Mouse (Mus musculus) megakaryocyte progenitor cell, adult 5-6 weeks (primary cell): Measurements from ENCODE around the gene Gm15737. TPM values are rescaled to one million over a fixed set of nuclear protein-coding genes. Genes with fewer than 3 reads are reported as not detected.

Experiments used
- ATAC-seq: replicated peaks from 2 replicates; pipeline ENCODE4 v1.8.0; 2016; ENCODE audit warnings: mild to moderate bottlenecking, moderate TSS enrichment, inconsistent platforms; ENCODE audit not compliant: poor library complexity
- total RNA-seq, 2 experiments: library from RNA; stranded (forward) in 1 of 2; stranded (reverse) in 1 of 2; fragments of 157-497, 149-512 nt in 1 of 2; fragments of 200-1000 nt in 1 of 2; gene quantifications; 2 replicates each; pipeline versions ENCODE4 v1.2.3 to v1.2.4; 2015 to 2017

The Gm15737 gene
- total RNA-seq, 2 experiments from 2014 or later: not detected

GRCm38 (mm10) chr6:92874854-92875253 lies 5.7 kb downstream of the Gm15737 start:
- ATAC-seq: peak; percentile 72

GRCm38 (mm10) chr6:92875340-92875739 lies 6.2 kb downstream of the Gm15737 start:
- no peak for ATAC-seq

GRCm38 (mm10) chr6:92876121-92876520 lies 7.0 kb downstream of the Gm15737 start:
- ATAC-seq: no peak; the same call in 1 of the 2 replicates

GRCm38 (mm10) chr6:92877236-92877635 lies 8.1 kb downstream of the Gm15737 start:
- ATAC-seq: no peak

GRCm38 (mm10) chr6:92878771-92879170 lies 9.6 kb downstream of the Gm15737 start:
- no peak for ATAC-seq

- ATAC-seq: no peak
Measured at GRCm38 (mm10) chr6:92879700-92880265, 10.6 kb downstream of the Gm15737 start.

GRCm38 (mm10) chr6:92882446-92882845 lies 13.3 kb downstream of the Gm15737 start:
- ATAC-seq: no peak

- no peak for ATAC-seq
Measured at GRCm38 (mm10) chr6:92883131-92883900, 14.2 kb downstream of the Gm15737 start.

GRCm38 (mm10) chr6:92891535-92891934 lies 22.4 kb downstream of the Gm15737 start:
- no peak for ATAC-seq

- no peak for ATAC-seq
Measured at GRCm38 (mm10) chr6:92904037-92904436, 34.9 kb downstream of the Gm15737 start.

GRCm38 (mm10) chr6:92904491-92904890 lies 35.3 kb downstream of the Gm15737 start:
- ATAC-seq: no peak

GRCm38 (mm10) chr6:92905922-92906321 lies 36.8 kb downstream of the Gm15737 start:
- no peak for ATAC-seq

GRCm38 (mm10) chr6:92909361-92909760 lies 40.2 kb downstream of the Gm15737 start:
- no peak for ATAC-seq

GRCm38 (mm10) chr6:92910611-92911010 lies 41.5 kb downstream of the Gm15737 start:
- ATAC-seq: no peak

GRCm38 (mm10) chr6:92920938-92921689 lies 52.0 kb downstream of the Gm15737 start:
- no peak for ATAC-seq

- ATAC-seq: no peak
Measured at GRCm38 (mm10) chr6:92921843-92922242, 52.7 kb downstream of the Gm15737 start.

- ATAC-seq: no peak
Measured at GRCm38 (mm10) chr6:92924536-92924935, 55.4 kb downstream of the Gm15737 start.

GRCm38 (mm10) chr6:92928261-92928660 lies 59.1 kb downstream of the Gm15737 start:
- ATAC-seq: no peak
